Mouse (Mus musculus) midbrain, embryonic 16.5 days (tissue): ENCODE data around the gene Atp13a2. TPM values are rescaled to one million over a fixed set of nuclear protein-coding genes. Genes with fewer than 3 reads are reported as not detected.

Source experiments
- ATAC-seq: fragments of 200-750 bp; cut with Nextera tagmentation; 2 replicates; pipeline ENCODE4 v1.8.0; 2017; ENCODE audit warnings: moderate TSS enrichment
- H3K27ac ChIP-seq: fragments of 300-500 bp; sonication (generic); 2 replicates; pipeline ENCODE4 v1.5.1; 2014; ENCODE audit warnings: mild to moderate bottlenecking, low read length, mixed read lengths
- H3K27me3 ChIP-seq: fragments of 300-500 bp; sonication (generic); 2 replicates; pipeline ENCODE4 v1.6.1; 2014; ENCODE audit warnings: low read depth, low read length, mixed read lengths; ENCODE audit not compliant: control insufficient read depth, insufficient read depth
- H3K36me3 ChIP-seq: fragments of 300-500 bp; sonication (generic); 2 replicates; pipeline ENCODE4 v1.6.1; 2014; ENCODE audit warnings: mild to moderate bottlenecking, low read length, moderate library complexity, mixed read lengths; ENCODE audit not compliant: control insufficient read depth, insufficient read depth
- H3K4me1 ChIP-seq: fragments of 300-500 bp; sonication (generic); 2 replicates; pipeline ENCODE4 v1.6.1; 2014; ENCODE audit warnings: mild to moderate bottlenecking, low read length, mixed read lengths; ENCODE audit not compliant: control insufficient read depth, insufficient read depth
- H3K4me2 ChIP-seq: fragments of 300-500 bp; sonication (generic); 2 replicates; pipeline ENCODE4 v1.6.1; 2014; ENCODE audit warnings: mild to moderate bottlenecking, low read length, mixed read lengths
- H3K4me3 ChIP-seq: fragments of 300-500 bp; sonication (generic); 2 replicates; pipeline ENCODE4 v1.5.1; 2014; ENCODE audit warnings: low read depth, mild to moderate bottlenecking, low read length, moderate library complexity, mixed read lengths
- H3K9ac ChIP-seq: fragments of 300-500 bp; sonication (generic); 2 replicates; pipeline ENCODE4 v1.6.1; 2014; ENCODE audit warnings: low read depth, low read length, mixed read lengths
- H3K9me3 ChIP-seq: fragments of 300-500 bp; sonication (generic); replicated peaks from 2 replicates; pipeline ENCODE4 v1.6.1; 2014; ENCODE audit warnings: mild to moderate bottlenecking, low read length, mixed read lengths; ENCODE audit not compliant: control insufficient read depth, poor library complexity, severe bottlenecking
- WGBS: fragments of 180-500 bp; shearing (Covaris S2); extraction: QIAGEN DNeasy Blood & Tissue Kit; methylation state at CpG from one replicate; pipeline ENCODE4 v1.1.7; 2014; 5-methylcytosine and 5-hydroxymethylcytosine counted together
- polyA plus RNA-seq: library from polyadenylated mRNA; unstranded; fragments of >200 nt; fragmentation: Nextera tagmentation; extraction: Ambion mirVana; gene quantifications from 2 replicates; pipeline ENCODE4 v1.2.1, GENCODE M21; 2015

Gene Atp13a2
- polyA plus RNA-seq, 1 experiment from 2014 or later = 190 TPM

DNA sequence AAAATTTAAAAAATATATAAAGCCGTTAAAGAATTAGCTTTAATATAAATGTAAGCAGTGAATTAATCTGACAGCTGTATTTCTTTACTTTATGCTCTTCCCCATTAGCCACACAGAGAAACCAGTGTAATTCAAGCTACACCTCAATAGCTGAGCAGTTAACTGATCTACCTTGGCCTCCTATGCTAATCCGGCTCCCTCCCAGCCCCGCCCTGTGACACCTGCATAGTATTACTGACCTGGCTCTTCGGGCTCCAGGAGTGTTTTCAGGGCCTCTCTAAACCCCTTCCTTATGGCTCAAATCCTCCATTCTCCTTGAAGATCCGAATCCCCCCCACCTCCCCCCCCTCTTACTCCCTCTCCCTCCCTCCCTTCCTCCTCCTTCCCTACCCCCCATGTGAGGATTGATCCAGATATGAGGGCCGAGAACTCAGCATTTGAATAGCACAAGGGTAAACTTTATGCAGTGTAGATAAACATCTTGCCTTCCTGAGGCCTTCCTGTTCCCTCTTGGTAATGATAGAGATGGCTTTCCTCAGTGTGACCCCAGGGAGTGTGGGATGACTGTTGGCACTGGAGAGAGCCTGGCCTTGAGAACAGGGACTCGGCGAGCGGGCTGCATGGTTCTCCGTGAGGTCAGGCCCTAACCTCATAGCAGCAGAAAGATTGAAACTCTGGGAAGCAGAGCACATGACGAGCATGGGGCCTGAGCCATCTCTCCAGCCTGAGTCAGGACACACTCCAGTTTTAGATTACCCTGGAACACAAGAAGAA is 19.1 kb upstream of the Atp13a2 start:
- Histone ChIP-seq H3K27ac (no peak overlapping the region), H3K36me3 (peaks cover 25% of the 10 kb centered on the region), H3K4me2 (no peak overlapping the region), H3K4me3 (no peak overlapping the region), H3K4me1 (peaks cover 8% of the 10 kb centered on the region), H3K9me3 (no peaks in the 10 kb centered on the region), H3K9ac (no peak overlapping the region), H3K27me3 (no peaks in the 10 kb centered on the region)
- 84% methylated on average over 11 of the region's 11 CpGs for WGBS
- ATAC-seq = no peak

GRCm38 (mm10) chr4:140971691-140972090 is 15.0 kb upstream of the Atp13a2 start:
- Histone ChIP-seq H3K9me3 (no peaks in the 10 kb centered on the region), H3K4me3 (no peak overlapping the region), H3K4me1 (no peaks in the 10 kb centered on the region), H3K9ac (no peak overlapping the region), H3K4me2 (no peak overlapping the region), H3K36me3 (peaks cover 50% of the 10 kb centered on the region), H3K27ac (no peak overlapping the region), H3K27me3 (no peaks in the 10 kb centered on the region)
- 83% methylated on average over 13 of the region's 13 CpGs for WGBS
- no peak for ATAC-seq

GRCm38 (mm10) chr4:140974408-140974807 is 12.3 kb upstream of the Atp13a2 start:
- WGBS = 95% methylated on average over 6 of the region's 6 CpGs
- no peak overlapping the region for H3K4me2 ChIP-seq
- H3K36me3 ChIP-seq = peaks cover 69% of the 10 kb centered on the region
- no peak overlapping the region for H3K9ac ChIP-seq
- no peak overlapping the region for H3K4me3 ChIP-seq
- no peaks in the 10 kb centered on the region for H3K9me3 ChIP-seq
- H3K4me1 ChIP-seq = no peaks in the 10 kb centered on the region
- ATAC-seq = no peak
- H3K27me3 ChIP-seq = no peaks in the 10 kb centered on the region
- no peak overlapping the region for H3K27ac ChIP-seq

GRCm38 (mm10) chr4:140975356-140975755 is 11.3 kb upstream of the Atp13a2 start:
- H3K27me3 ChIP-seq = no peaks in the 10 kb centered on the region
- no peak overlapping the region for H3K4me3 ChIP-seq
- H3K9me3 ChIP-seq = no peaks in the 10 kb centered on the region
- peaks cover 64% of the 10 kb centered on the region for H3K36me3 ChIP-seq
- 94% methylated on average over 7 of the region's 7 CpGs for WGBS
- H3K4me1 ChIP-seq = no peaks in the 10 kb centered on the region
- H3K4me2 ChIP-seq = no peak overlapping the region
- ATAC-seq = no peak
- H3K9ac ChIP-seq = no peak overlapping the region
- H3K27ac ChIP-seq = no peak overlapping the region

DNA sequence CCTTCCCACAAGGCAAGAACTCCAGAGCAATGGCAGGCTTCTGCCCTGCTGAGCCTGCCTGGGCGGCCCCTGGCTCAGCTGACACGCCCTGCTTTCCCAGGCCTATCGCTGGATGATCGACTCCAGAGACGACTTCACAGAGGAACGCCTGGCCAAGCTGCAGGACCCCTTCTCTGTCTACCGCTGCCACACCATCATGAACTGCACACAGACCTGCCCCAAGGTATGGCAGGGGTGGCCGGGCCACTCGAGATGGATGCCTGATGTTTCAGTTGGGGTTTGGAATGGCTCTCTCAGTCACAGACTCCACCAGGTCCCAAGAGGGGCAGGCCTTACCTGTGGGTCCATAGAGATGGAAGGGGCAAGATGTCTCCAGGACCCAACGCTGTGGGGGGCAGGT is 9.4 kb upstream of the Atp13a2 start:
- Histone ChIP-seq H3K4me2 (no peak overlapping the region), H3K9me3 (no peaks in the 10 kb centered on the region), H3K4me3 (no peak overlapping the region), H3K27me3 (no peaks in the 10 kb centered on the region), H3K27ac (no peak overlapping the region), H3K36me3 (peaks cover 46% of the 10 kb centered on the region), H3K4me1 (no peaks in the 10 kb centered on the region), H3K9ac (no peak overlapping the region)
- no peak for ATAC-seq
- WGBS = 87% methylated on average over 10 of the region's 10 CpGs

DNA sequence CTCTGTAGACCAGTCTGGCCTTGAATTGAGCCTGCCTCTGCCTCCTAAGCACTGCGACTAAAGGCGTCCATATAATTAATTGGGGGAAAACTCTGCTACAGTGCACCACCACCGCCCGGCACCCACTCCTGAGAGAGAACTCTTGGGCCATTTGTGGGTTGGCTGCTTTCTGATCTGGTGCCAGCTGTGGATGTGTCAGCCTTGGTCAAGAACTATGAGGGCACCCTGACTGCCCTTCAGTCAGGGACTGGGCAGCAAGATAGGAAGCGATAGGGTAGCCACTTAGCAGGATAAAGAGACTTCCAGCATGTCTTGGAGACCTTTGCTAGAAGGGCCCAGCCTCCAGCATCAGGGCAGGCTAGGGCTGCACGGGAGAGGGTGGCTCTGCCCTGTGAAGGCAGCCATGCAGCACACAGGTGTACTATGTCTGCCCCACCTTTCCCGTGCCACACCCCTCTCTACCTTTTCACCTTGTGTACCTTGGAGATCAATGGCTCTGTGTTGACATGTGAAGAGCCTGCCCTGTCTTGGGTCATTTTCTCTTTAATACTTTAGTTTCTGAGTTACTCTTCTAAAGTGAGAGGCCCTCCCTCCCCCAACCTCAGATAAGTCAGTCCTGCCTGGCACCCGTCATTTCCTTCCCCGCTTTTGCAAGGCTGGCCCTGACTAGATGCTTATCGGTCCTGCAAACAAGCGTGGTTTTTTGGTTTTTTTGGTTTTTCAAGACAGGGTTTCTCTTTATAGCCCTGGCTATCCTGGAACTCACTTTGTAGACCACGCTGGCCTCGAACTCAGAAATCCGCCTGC is 8.6 kb upstream of the Atp13a2 start:
- no peak overlapping the region for H3K9ac ChIP-seq
- no peaks in the 10 kb centered on the region for H3K9me3 ChIP-seq
- H3K27me3 ChIP-seq = no peaks in the 10 kb centered on the region
- peaks cover 42% of the 10 kb centered on the region for H3K36me3 ChIP-seq
- H3K27ac ChIP-seq = no peak overlapping the region
- ATAC-seq = no peak
- H3K4me1 ChIP-seq = no peaks in the 10 kb centered on the region
- H3K4me2 ChIP-seq = no peak overlapping the region
- H3K4me3 ChIP-seq = no peak overlapping the region
- WGBS = 93% methylated on average over 14 of the region's 14 CpGs

- Histone ChIP-seq H3K9me3 (no peaks in the 10 kb centered on the region), H3K9ac (no peak overlapping the region), H3K36me3 (peaks cover 22% of the 10 kb centered on the region), H3K4me1 (peaks cover 4% of the 10 kb centered on the region; the same call in 1 of the 2 replicates), H3K27me3 (no peaks in the 10 kb centered on the region), H3K27ac (no peak overlapping the region), H3K4me3 (no peak overlapping the region), H3K4me2 (no peak overlapping the region)
- 85% methylated on average over 2 of the region's 2 CpGs for WGBS
- ATAC-seq = no peak
These were observed 5.1 kb upstream of the Atp13a2 start for GRCm38 (mm10) chr4:140981605-140982004.

- no peak overlapping the region for H3K4me3 ChIP-seq
- H3K4me1 ChIP-seq = peaks cover 10% of the 10 kb centered on the region
- no peak overlapping the region for H3K4me2 ChIP-seq
- no peak overlapping the region for H3K9ac ChIP-seq
- H3K36me3 ChIP-seq = peaks cover 15% of the 10 kb centered on the region
- 69% methylated on average over 4 of the region's 4 CpGs for WGBS
- no peaks in the 10 kb centered on the region for H3K9me3 ChIP-seq
- no peak overlapping the region for H3K27ac ChIP-seq
- ATAC-seq = no peak
- H3K27me3 ChIP-seq = no peaks in the 10 kb centered on the region
These were observed 3.9 kb upstream of the Atp13a2 start for GRCm38 (mm10) chr4:140982808-140983207.

- no peak overlapping the region for H3K4me2 ChIP-seq
- no peak for ATAC-seq
- H3K9ac ChIP-seq = 0 out of 2 replicates have a peak overlapping the region, but pooled peaks have one; percentile 42
- no peaks in the 10 kb centered on the region for H3K27me3 ChIP-seq
- H3K9me3 ChIP-seq = no peaks in the 10 kb centered on the region
- peaks cover 16% of the 10 kb centered on the region for H3K4me1 ChIP-seq
- H3K36me3 ChIP-seq = peaks cover 9% of the 10 kb centered on the region
- 0 out of 2 replicates have a peak overlapping the region, but pooled peaks have one; percentile 30 for H3K27ac ChIP-seq
- WGBS = 16% methylated on average over 9 of the region's 9 CpGs
- no peak overlapping the region for H3K4me3 ChIP-seq
These were observed 3.2 kb upstream of the Atp13a2 start for GRCm38 (mm10) chr4:140983442-140983841.
